Mouse (Mus musculus): Measurements from ENCODE around the gene Ppp1r27.

Gene Ppp1r27

DNA sequence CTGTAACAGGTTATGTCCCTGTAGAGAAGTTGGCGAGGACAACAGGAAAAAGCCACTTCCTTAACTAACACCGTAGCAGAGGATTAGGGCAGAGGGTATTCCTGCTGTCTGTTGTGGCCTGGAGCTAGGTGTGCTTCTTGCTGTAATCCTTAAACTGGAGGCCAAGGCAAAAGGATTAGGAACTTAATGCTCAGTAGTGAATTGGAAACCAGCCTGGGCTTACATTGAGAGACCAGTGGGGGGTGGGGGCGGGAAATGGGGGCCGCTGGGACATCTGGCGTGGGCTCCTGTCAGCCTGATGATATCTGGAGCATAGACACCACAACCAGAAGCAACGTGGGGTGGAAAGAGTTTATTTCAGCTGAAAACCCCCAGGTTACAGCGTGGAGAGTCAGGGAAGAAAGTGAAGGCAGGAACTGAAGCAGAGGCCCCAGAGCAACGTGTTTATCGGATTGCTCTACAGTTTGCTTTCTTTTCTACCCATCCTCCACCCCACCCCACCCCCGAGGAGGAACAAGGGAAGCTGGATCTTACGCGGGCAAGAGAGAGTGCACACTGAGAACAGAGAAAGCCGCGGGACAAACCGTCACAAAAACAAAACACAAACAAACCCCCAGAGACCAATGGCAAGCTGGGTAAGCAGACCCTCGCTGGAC, 40.4 kb downstream of the Ppp1r27 start:
- no peak for DNase-seq

DNA sequence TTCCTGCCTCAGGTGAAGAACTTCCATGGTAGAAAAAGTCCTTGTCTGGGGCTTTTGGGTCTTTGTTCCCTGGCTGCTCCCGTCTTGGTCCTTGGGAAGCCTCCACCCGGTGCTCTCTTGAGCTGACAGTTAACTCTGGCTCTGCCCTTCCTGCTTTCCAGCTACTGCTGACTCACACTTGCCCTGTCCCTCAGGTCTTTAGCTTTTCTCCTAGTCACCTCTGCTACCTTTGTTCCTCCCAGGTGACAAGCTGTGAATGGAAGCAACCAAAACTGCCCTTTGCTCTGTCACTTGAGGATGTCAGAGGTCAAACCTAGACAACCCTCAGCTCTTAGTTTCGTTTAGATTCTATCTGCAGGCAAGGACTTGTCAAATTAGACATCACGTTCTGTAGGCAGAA, 41.0 kb downstream of the Ppp1r27 start:
- no peak for DNase-seq

DNA sequence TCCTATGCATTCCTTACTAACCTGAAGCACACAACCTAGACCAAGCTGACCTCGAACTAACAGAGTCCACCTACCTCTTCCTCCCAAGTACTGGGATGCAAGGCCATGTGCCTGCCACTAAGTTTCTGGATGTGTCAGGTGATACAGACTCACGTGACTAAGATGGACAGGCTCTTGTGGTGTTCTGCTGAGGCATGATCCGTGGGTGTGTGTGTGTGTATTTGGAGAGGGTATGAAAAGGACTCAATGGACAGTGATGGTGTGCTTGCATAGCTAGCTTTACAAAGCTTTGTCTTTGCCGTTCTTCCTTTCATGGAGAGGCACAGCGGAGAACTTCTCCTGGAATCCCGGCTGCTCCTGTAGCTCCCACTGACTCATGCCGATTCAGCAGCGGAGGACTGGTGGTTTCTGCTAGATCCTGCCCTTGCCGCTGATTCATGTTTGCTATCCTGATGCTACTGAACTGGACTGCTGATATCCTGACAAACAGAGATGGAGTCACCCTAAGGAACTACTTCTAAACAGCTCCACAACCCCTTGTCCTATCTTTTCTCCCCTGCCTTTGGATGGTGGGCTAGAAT, 42.6 kb downstream of the Ppp1r27 start:
- DNase-seq, result no peak

DNA sequence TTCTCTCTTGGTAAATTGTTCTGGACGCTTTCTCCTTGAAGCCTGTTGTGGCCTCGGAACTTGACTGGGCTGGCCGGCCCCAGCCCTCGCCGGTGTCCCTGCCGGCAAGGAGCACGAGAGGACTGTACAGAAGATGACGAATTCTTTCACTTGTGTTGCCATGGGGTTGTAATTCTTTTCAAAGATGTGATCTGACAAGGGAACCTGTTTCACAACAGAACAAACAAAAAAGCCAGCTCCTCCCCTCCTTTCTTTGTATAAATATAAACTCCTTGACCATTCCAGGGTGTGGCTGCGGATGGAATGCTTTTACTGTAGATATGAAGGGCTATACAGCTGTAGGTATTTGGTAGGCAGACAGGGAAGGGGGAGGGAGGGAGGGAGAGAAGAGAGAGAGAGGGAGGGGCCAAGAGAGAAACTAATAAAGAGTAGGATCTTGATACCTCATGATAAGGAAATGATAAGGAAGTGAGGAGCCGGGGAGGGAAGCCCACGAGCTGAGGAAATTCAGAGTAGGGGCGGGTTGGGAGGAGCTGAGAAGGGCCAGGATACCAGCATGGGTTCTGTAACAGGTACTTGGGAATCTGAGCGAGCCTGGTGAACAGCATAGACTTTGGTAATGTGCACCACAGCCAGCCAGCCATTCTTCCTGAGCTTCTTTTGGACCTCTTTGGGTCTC, 43.2 kb downstream of the Ppp1r27 start:
- peak; percentile 64 for DNase-seq

DNA sequence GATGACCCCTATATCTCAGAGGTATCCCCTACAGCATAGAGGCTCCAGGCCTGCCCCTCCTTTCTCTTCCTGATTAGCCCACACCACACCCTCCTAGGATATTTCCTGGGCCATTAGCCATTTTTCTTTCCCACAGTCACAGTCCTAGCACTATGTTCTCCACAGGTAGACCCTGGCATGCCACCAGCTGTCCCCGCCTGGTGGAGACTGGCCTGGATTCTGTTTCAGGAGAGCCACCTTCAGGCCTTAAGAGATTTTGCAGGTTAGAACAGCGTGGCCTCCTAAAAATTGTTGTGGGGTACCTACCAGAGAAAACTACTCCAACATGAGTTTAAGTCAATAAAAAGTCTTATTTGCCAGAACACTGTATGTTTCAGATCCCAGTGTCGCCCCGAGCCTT, 44.0 kb downstream of the Ppp1r27 start:
- DNase-seq, result peak; percentile 63

DNA sequence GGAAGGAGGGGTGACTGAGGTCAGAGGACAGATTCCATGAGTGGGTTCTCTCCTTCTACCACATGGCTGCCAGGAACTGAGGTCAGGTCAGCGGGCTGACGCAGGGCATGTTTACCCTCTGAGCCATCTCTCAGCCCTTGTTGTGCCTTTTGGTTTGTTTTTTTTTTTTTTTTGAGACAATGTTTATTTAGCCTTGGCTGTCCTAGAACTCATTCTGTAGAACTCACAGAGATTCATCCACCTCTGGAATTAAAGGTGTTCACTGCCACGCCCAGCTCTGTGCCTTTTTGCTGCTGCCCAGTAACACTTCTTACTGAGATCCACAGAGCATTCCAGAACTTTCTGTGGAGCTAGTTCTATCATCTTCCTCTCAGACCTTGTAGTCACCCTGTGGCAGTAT, 45.3 kb downstream of the Ppp1r27 start:
- DNase-seq, result no peak

DNA sequence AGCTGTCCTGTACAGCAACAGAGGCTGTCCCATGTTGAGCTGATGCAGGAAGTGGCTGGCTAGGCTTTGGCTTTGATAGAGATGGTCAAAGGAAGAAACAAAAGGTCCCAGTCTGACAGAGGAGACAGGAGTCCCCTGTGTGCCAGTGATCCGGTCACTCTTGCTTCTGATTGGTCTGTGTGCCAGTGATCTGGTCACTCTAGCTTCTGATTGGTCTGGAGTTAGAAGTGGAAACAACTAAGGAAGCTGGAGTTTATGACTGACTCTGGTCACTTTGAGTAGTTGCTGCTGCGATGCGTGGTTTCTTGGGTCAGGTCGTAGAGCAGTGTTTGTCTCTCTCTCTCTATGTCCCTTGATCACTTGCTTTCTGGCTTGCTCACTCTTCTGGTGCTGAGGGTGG, 49.2 kb downstream of the Ppp1r27 start:
- DNase-seq, result no peak

DNA sequence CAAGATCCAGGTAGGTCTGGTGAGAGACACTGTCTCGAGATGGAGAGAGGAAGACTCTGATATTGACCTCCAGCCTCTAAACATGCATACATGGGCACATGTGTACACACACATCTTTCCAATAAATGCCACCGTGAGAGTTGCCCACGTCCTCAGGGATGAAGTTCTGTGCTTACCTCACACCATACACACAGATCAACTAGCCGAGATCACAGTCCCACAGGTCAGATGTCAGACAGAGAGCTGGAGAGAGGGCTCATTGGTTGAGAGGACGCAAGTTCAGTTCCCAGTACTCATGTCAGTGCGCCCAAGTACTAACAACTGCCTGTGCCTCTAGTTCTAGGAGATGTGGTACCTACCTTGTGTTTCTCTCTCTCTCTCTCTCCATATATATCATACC, 49.9 kb downstream of the Ppp1r27 start:
- DNase-seq, result no peak

DNA sequence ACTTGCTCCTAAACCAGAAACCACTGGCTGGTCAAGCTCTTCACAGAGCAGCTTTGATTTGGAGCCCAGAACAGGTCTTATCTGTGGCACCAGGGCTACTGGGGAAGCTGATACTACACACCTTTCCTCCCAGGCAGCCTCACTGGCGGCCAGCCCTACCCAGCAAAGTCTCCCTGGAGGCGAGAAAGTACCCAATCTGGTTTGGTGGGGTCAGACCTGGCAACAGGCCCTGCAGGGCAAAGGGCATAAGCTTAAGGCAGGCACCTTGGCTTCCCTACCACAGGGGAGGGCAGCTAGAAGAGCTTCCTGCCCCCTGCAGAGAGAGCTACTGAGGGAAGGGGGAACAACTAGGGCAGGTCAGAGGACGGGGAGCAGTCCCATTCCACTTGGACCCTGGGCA, 50.6 kb downstream of the Ppp1r27 start:
- peak; percentile 68 for DNase-seq

Measured in lung, postnatal 10 days (tissue).